Mouse (Mus musculus): ENCODE measurements around the gene Odc1. TPM values are rescaled to one million over a fixed set of nuclear protein-coding genes. Genes with fewer than 3 reads are reported as not detected.
A peak's percentile ranks its signal among the peaks of the same experiment; 100 is the strongest.

Odc1 gene
- polyA plus RNA-seq, 1 experiment from 2014 or later, result 541 TPM

- no peak for ATAC-seq
- CTCF ChIA-PET, result no interaction called here
- no peak for DNase-seq (ENCODE audit: low read depth, low spot score)
- H3K27me3 ChIP-seq, result no peaks in the 10 kb centered on the region
- TF ChIP-seq CTCF (IDR thresholded peaks at IDR 0.05), result no peak
- in situ Hi-C loops (cut with MboI; ENCODE audit: low pct_unique_long_range_greater_than_20kb), result loop anchor here (5.0 to 10.0 kb wide), 2 partner anchors 113 to 241 kb away; no protein-coding TSS in a partner anchor
- POLR2A ChIA-PET, result no interaction called here
Observed at GRCm38 (mm10) chr12:17551208-17551995, 6.8 kb downstream of the Odc1 start.

GRCm38 (mm10) chr12:17552420-17552819, 7.8 kb downstream of the Odc1 start:
- TF ChIP-seq CTCF (IDR thresholded peaks at IDR 0.05), result no peak
- POLR2A ChIA-PET, result interaction anchor here (0.7 kb wide), 1 partner anchor 57 kb away, joined by 3 read pairs; no protein-coding TSS in a partner anchor
- in situ Hi-C loops (cut with MboI; ENCODE audit: low pct_unique_long_range_greater_than_20kb), result loop anchor here (5.0 to 10.0 kb wide), 2 partner anchors 112 to 240 kb away; no protein-coding TSS in a partner anchor
- H3K27me3 ChIP-seq, result no peaks in the 10 kb centered on the region
- CTCF ChIA-PET, result no interaction called here
- no peak for DNase-seq (ENCODE audit: low read depth, low spot score)
- ATAC-seq, result no peak

DNA sequence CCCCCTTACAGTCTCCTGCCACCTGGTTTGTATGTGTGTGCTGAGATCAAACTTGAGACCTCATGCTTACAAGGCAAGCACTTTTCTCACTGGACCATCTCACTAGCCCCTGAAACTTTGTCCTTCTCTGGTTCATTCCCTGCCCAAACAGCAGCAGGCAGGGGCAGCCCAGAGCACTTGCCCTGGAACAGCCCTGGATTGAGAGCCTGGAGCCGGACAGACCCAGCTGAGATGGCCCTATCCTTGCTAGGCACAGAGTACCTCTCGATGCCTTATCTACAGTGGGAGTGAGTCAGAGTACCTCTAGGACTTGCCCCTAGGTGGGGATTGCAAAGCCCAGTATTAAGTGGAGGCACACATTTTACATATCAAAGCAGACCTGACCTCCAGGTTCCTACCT, 8.4 kb downstream of the Odc1 start:
- H3K27me3 ChIP-seq, result no peaks in the 10 kb centered on the region
- DNase-seq (ENCODE audit: low read depth, low spot score) (no peak), ATAC-seq (no peak)
- CTCF ChIA-PET, result interaction anchor here (1.6 to 2.4 kb wide), 2 partner anchors 106 to 187 kb away, joined by 3 to 14 read pairs; no protein-coding TSS in a partner anchor
- in situ Hi-C loops (cut with MboI; ENCODE audit: low pct_unique_long_range_greater_than_20kb), result loop anchor here (5.0 to 10.0 kb wide), 2 partner anchors 112 to 239 kb away; no protein-coding TSS in a partner anchor
- TF ChIP-seq CTCF (IDR thresholded peaks at IDR 0.05), result no peak
- POLR2A ChIA-PET, result no interaction called here

DNA sequence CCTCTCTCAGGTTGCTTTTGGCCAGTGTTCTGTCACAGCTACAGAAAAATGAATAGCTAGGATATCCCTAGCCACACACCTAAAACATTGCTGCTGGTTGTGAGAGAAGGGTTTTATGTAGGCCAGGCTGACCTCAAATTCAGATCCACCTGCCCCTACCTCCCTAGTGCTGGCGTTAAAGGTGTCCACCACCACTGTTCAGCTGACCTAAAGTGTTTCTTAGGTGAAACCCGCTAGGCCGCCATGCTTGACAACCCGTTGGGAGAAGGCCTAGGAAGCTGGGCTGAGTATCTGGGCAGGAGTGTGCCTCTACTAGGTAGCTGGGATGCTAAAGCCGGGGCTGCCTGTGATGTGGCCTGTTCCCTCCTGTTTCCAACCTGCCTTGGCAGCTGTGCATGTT, 9.0 kb downstream of the Odc1 start:
- no peak for TF ChIP-seq CTCF (IDR thresholded peaks at IDR 0.05)
- DNase-seq (ENCODE audit: low read depth, low spot score) (no peak), ATAC-seq (no peak)
- ChIA-PET POLR2A (no interaction called here), CTCF (interaction anchor here (1.1 to 2.4 kb wide), 8 partner anchors 13 to 255 kb away, joined by 3 to 14 read pairs (median 4); no protein-coding TSS in a partner anchor)
- in situ Hi-C loops (cut with MboI; ENCODE audit: low pct_unique_long_range_greater_than_20kb), result loop anchor here (5.0 to 10.0 kb wide), 2 partner anchors 111 to 239 kb away; no protein-coding TSS in a partner anchor
- no peaks in the 10 kb centered on the region for H3K27me3 ChIP-seq

DNA sequence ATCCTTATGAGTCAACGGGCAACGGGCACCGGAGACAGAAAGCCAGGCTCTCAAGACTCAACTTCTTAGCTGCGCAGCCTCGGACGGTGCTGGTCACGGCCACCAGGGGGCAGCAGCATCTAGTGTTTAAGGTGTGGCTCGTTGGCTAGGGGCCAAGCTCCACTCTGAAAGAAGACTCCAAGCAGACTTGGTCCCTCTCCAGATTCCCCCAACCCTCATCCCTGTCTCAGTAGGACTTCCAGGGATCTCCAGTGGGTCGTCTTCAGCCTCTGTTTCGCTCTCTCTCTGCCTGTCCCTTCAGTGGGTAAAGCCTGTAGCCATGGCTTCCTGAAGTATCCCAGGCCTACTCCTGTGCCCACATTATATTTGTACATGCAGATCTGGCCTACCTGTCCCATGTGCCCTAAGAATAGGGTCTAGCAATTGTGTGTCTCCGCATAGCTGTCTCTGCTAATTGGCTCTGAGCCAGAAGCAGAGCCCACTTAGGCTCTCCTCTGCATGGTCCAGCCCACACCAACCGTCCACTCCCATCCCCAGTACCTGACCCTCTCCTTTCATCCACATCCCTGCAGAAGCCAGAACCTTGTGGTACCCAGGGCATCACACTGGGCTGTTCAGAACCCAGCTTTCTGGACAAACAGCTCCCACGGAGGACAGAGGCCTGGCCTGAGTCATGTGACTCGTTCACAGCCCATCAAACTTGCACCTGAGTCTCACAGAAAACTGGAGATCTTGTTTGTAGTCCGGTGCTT, 9.8 kb downstream of the Odc1 start:
- ChIA-PET POLR2A (no interaction called here), CTCF (interaction anchor here (1.1 to 2.4 kb wide), 8 partner anchors 12 to 254 kb away, joined by 3 to 14 read pairs (median 4); no protein-coding TSS in a partner anchor)
- ATAC-seq (peak; percentile 72), DNase-seq (ENCODE audit: low read depth, low spot score) (peak; percentile 46)
- in situ Hi-C loops (cut with MboI; ENCODE audit: low pct_unique_long_range_greater_than_20kb), result loop anchor here (5.0 to 10.0 kb wide), 2 partner anchors 110 to 238 kb away; no protein-coding TSS in a partner anchor
- no peak for TF ChIP-seq CTCF (IDR thresholded peaks at IDR 0.05)
- H3K27me3 ChIP-seq, result no peaks in the 10 kb centered on the region

- in situ Hi-C loops (cut with MboI; ENCODE audit: low pct_unique_long_range_greater_than_20kb), result loop anchor here (10.0 kb wide), 1 partner anchor 108 kb away; no protein-coding TSS in a partner anchor
- CTCF ChIA-PET, result interaction anchor here (0.6 to 2.1 kb wide), 7 partner anchors 16 to 1049 kb away, joined by 3 to 5 read pairs (median 3); no protein-coding TSS in a partner anchor
- ATAC-seq (no peak), DNase-seq (ENCODE audit: low read depth, low spot score) (no peak)
- peak; percentile 70 for TF ChIP-seq CTCF (IDR thresholded peaks at IDR 0.05)
- POLR2A ChIA-PET, result no interaction called here
- H3K27me3 ChIP-seq, result no peaks in the 10 kb centered on the region
Observed at GRCm38 (mm10) chr12:17556430-17557343, 12.1 kb downstream of the Odc1 start.

- in situ Hi-C loops (cut with MboI; ENCODE audit: low pct_unique_long_range_greater_than_20kb), result loop anchor here (10.0 kb wide), 1 partner anchor 107 kb away; no protein-coding TSS in a partner anchor
- ATAC-seq, result no peak
- POLR2A ChIA-PET, result interaction anchor here (1.2 kb wide), 1 partner anchor 181 kb away, joined by 5 read pairs; no protein-coding TSS in a partner anchor
- no peaks in the 10 kb centered on the region for H3K27me3 ChIP-seq
- no peak for TF ChIP-seq CTCF (IDR thresholded peaks at IDR 0.05)
- CTCF ChIA-PET, result interaction anchor here (0.8 to 2.1 kb wide), 5 partner anchors 15 to 251 kb away, joined by 3 to 5 read pairs (median 3); no protein-coding TSS in a partner anchor
- DNase-seq (ENCODE audit: low read depth, low spot score), result no peak
Observed at GRCm38 (mm10) chr12:17557344-17557966, 12.9 kb downstream of the Odc1 start.

DNA sequence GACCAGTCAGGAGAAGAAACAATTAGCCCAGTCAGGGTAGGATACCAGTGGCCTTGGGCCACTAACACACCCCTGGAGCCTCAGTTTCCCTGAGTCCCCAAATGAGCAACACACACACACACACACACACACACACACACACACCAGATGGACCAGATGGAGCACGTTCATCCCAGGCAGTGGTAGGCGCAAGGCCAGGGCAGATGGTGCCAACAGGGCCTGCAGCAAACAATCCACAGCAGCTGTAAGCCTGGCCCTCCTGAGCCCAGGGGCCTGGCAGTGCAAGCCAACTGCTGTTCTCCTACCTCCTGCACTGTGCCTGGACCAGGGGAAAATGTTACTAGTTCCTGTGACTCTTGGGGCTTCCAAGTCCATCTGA, 13.4 kb downstream of the Odc1 start:
- no peak for TF ChIP-seq CTCF (IDR thresholded peaks at IDR 0.05)
- DNase-seq (ENCODE audit: low read depth, low spot score), result no peak
- in situ Hi-C loops (cut with MboI; ENCODE audit: low pct_unique_long_range_greater_than_20kb), result loop anchor here (10.0 kb wide), 1 partner anchor 107 kb away; no protein-coding TSS in a partner anchor
- ChIA-PET POLR2A (interaction anchor here (1.2 kb wide), 1 partner anchor 180 kb away, joined by 5 read pairs; no protein-coding TSS in a partner anchor), CTCF (interaction anchor here (1.1 to 2.1 kb wide), 3 partner anchors 15 to 236 kb away, joined by 3 to 5 read pairs (median 3); no protein-coding TSS in a partner anchor)
- ATAC-seq, result no peak
- H3K27me3 ChIP-seq, result no peaks in the 10 kb centered on the region

DNA sequence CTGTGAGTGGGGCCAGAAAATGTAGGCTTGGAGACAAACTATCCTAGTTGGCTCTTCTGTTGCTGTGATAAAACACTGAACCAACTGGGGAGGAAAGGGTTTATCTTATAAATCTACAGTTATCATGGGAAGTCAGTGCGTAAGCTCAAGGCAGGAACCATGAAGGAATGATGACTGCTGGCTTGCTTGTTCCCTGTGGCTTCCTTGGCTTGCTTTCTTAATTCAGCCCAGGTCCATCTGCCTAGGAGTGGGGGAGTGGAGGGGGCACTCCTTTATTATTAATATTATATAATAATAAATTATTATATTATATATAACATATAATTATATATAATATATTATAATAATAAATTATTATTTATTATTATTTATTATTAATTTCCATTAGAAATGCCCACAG, 17.8 kb downstream of the Odc1 start:
- DNase-seq (ENCODE audit: low read depth, low spot score) (no peak), ATAC-seq (no peak)
- in situ Hi-C loops (cut with MboI; ENCODE audit: low pct_unique_long_range_greater_than_20kb), result no loop called here
- POLR2A ChIA-PET, result no interaction called here
- no peak for TF ChIP-seq CTCF (IDR thresholded peaks at IDR 0.05)
- no peaks in the 10 kb centered on the region for H3K27me3 ChIP-seq
- CTCF ChIA-PET, result interaction anchor here (1.7 kb wide), 1 partner anchor 21 kb away, joined by 3 read pairs; no protein-coding TSS in a partner anchor
